Mouse (Mus musculus): ENCODE measurements around the gene Sap30bp. TPM values are rescaled to one million over a fixed set of nuclear protein-coding genes. Genes with fewer than 3 reads are reported as not detected.

Gene Sap30bp
- total and polyA plus RNA-seq, 3 experiments: 72.2 to 275 (median 167) TPM

- Histone ChIP-seq H3K4me1 (ENCODE audit: control insufficient read depth in 1 of 2, insufficient read depth in 2 of 2) (peaks cover 11 to 49% of the 10 kb centered on the region in 2 experiments), H3K36me3 (replicated peaks in 1 of 2; ENCODE audit: control insufficient read depth in 1 of 2, insufficient read depth in 1 of 2, low read length in 1 of 2) (peaks cover 41 to 59% of the 10 kb centered on the region in 2 experiments), H3K9ac (ENCODE audit: insufficient read depth, low read depth) (no peak overlapping the region), H3K9me3 (replicated peaks; ENCODE audit: low read length) (no peaks in the 10 kb centered on the region), H3K27ac (ENCODE audit: insufficient read depth, low read depth) (no peak overlapping the region), H3K4me2 (ENCODE audit: insufficient read depth, low read depth, poor library complexity, severe bottlenecking) (no peak overlapping the region), H3K4me3 (replicated peaks in 1 of 3; ENCODE audit: low read depth in 2 of 3, low read length in 2 of 3, poor library complexity in 1 of 3) (no peak overlapping the region), H3K27me3 (replicated peaks) (no peaks in the 10 kb centered on the region), H3K79me2 (replicated peaks; ENCODE audit: control insufficient read depth, extremely low read depth, insufficient read depth, poor library complexity, severe bottlenecking) (peaks cover 6% of the 10 kb centered on the region; the same call in 1 of the 2 replicates)
- dilution Hi-C loops (cut with MboI; ENCODE audit: extremely low pct_ligation_motif_present, extremely low pct_unique_long_range_greater_than_20kb, low sequenced_read_pairs) (no loop called here), in situ Hi-C loops (cut with MboI; ENCODE audit: low pct_ligation_motif_present, low pct_unique_long_range_greater_than_20kb, low sequenced_read_pairs) (loop anchor here (25.0 kb wide), 1 partner anchor 398 kb away; the partner anchor contains the start of genes Gga3, Mif4gd and Mrps7)
- no peak for TF ChIP-seq BHLHE40 (IDR thresholded peaks at IDR 0.05; ENCODE audit: low read depth, low read length)
- TF ChIP-seq POLR2A (IDR thresholded peaks at IDR 0.05; ENCODE audit: low read depth, low read length): no peak
- TF ChIP-seq NELFE (IDR thresholded peaks at IDR 0.05; ENCODE audit: low read depth, low read length): no peak
- TF ChIP-seq ZKSCAN1 (IDR thresholded peaks at IDR 0.05; ENCODE audit: borderline replicate concordance, low read depth, low read length): no peak
- no peak for TF ChIP-seq USF1 (IDR thresholded peaks at IDR 0.05; ENCODE audit: low read depth, low read length)
- no peak for TF ChIP-seq TBP (conservative IDR thresholded peaks at IDR 0.05; ENCODE audit: low read depth, low read length)
- DNase-seq (ENCODE audit: extremely low read depth): no peak
These were observed 77.1 kb downstream of the Sap30bp start for GRCm38 (mm10) chr11:116010146-116010545.

GRCm38 (mm10) chr11:116010948-116011347, 77.9 kb downstream of the Sap30bp start:
- dilution Hi-C loops (cut with MboI; ENCODE audit: extremely low pct_ligation_motif_present, extremely low pct_unique_long_range_greater_than_20kb, low sequenced_read_pairs) (no loop called here), in situ Hi-C loops (cut with MboI; ENCODE audit: low pct_ligation_motif_present, low pct_unique_long_range_greater_than_20kb, low sequenced_read_pairs) (loop anchor here (25.0 kb wide), 1 partner anchor 399 kb away; the partner anchor contains the start of genes Gga3, Mif4gd and Mrps7)
- Histone ChIP-seq H3K36me3 (replicated peaks in 1 of 2; ENCODE audit: control insufficient read depth in 1 of 2, insufficient read depth in 1 of 2, low read length in 1 of 2) (peaks cover 39 to 51% of the 10 kb centered on the region in 2 experiments), H3K9me3 (replicated peaks; ENCODE audit: low read length) (no peaks in the 10 kb centered on the region), H3K4me3 (replicated peaks in 1 of 3; ENCODE audit: low read depth in 2 of 3, low read length in 2 of 3, poor library complexity in 1 of 3) (peak overlapping the region in 1 of 3 experiments; percentile 98), H3K9ac (ENCODE audit: insufficient read depth, low read depth) (no peak overlapping the region; the same call in 1 of the 2 replicates), H3K27ac (ENCODE audit: insufficient read depth, low read depth) (no peak overlapping the region), H3K4me1 (ENCODE audit: control insufficient read depth in 1 of 2, insufficient read depth in 2 of 2) (peaks cover 7 to 43% of the 10 kb centered on the region in 2 experiments), H3K79me2 (replicated peaks; ENCODE audit: control insufficient read depth, extremely low read depth, insufficient read depth, poor library complexity, severe bottlenecking) (peaks cover 6% of the 10 kb centered on the region; the same call in 1 of the 2 replicates), H3K27me3 (replicated peaks) (no peaks in the 10 kb centered on the region), H3K4me2 (ENCODE audit: insufficient read depth, low read depth, poor library complexity, severe bottlenecking) (peak overlapping the region; percentile 75; the same call in 1 of the 2 replicates)
- no peak for DNase-seq (ENCODE audit: extremely low read depth)
- TF ChIP-seq CTCF (conservative IDR thresholded peaks at IDR 0.05 in 1 of 2, IDR thresholded peaks at IDR 0.05 in 1 of 2; ENCODE audit: low read depth in 2 of 2, low read length in 2 of 2) (no peak), NRF1 (IDR thresholded peaks at IDR 0.05; ENCODE audit: low read depth, low read length) (no peak), TBP (conservative IDR thresholded peaks at IDR 0.05; ENCODE audit: low read depth, low read length) (no peak), MAZ (IDR thresholded peaks at IDR 0.05; ENCODE audit: low read depth, low read length) (no peak), USF1 (IDR thresholded peaks at IDR 0.05; ENCODE audit: low read depth, low read length) (no peak), SIN3A (IDR thresholded peaks at IDR 0.05; ENCODE audit: low read length) (no peak), MYC (IDR thresholded peaks at IDR 0.05; ENCODE audit: low read depth, low read length) (no peak), GABPA (IDR thresholded peaks at IDR 0.05; ENCODE audit: insufficient replicate concordance, low read depth, low read length) (no peak), MAFK (IDR thresholded peaks at IDR 0.05; ENCODE audit: insufficient replicate concordance, low read length) (no peak), SMC3 (IDR thresholded peaks at IDR 0.05; ENCODE audit: low read depth, low read length) (no peak)
